Mouse (Mus musculus) ES-CJ7 (cell line): Measurements from ENCODE around the gene Tnni3k.

Experiments used
- DNase-seq: peaks from one replicate; pipeline ENCODE4 v3.0.0; 2011; ENCODE audit warnings: low read depth, low spot score

Tnni3k gene

GRCm38 (mm10) chr3:154953088-154953487, 102.1 kb downstream of the Tnni3k start:
- no peak for DNase-seq

- no peak for DNase-seq
Observed at GRCm38 (mm10) chr3:154949551-154949950, 105.7 kb downstream of the Tnni3k start.

- DNase-seq = no peak
Observed at GRCm38 (mm10) chr3:154945688-154946161, 109.5 kb downstream of the Tnni3k start.

GRCm38 (mm10) chr3:154927757-154928156, 127.5 kb downstream of the Tnni3k start:
- DNase-seq = no peak

- DNase-seq = no peak
Observed at GRCm38 (mm10) chr3:154924936-154925335, 130.3 kb downstream of the Tnni3k start.

GRCm38 (mm10) chr3:154915566-154915965, 139.6 kb downstream of the Tnni3k start:
- no peak for DNase-seq

GRCm38 (mm10) chr3:154913641-154914040, 141.6 kb downstream of the Tnni3k start:
- DNase-seq = no peak

GRCm38 (mm10) chr3:154896737-154897136, 158.5 kb downstream of the Tnni3k start:
- peak; percentile 34 for DNase-seq

- DNase-seq = no peak
Observed at GRCm38 (mm10) chr3:154893225-154893624, 162.0 kb downstream of the Tnni3k start.

GRCm38 (mm10) chr3:154885452-154885851, 169.8 kb downstream of the Tnni3k start:
- DNase-seq = no peak

- no peak for DNase-seq
Observed at GRCm38 (mm10) chr3:154885048-154885447, 170.2 kb downstream of the Tnni3k start.

- DNase-seq = no peak
Observed at GRCm38 (mm10) chr3:154881428-154881986, 173.7 kb downstream of the Tnni3k start.

- DNase-seq = no peak
Observed at GRCm38 (mm10) chr3:154880536-154880939, 174.7 kb downstream of the Tnni3k start.

GRCm38 (mm10) chr3:154880108-154880507, 175.1 kb downstream of the Tnni3k start:
- no peak for DNase-seq

- no peak for DNase-seq
Observed at GRCm38 (mm10) chr3:154879515-154879914, 175.7 kb downstream of the Tnni3k start.

- no peak for DNase-seq
Observed at GRCm38 (mm10) chr3:154879080-154879479, 176.1 kb downstream of the Tnni3k start.

GRCm38 (mm10) chr3:154868807-154869206, 186.4 kb downstream of the Tnni3k start:
- no peak for DNase-seq

GRCm38 (mm10) chr3:154861921-154862320, 193.3 kb downstream of the Tnni3k start:
- no peak for DNase-seq

- DNase-seq = no peak
Observed at GRCm38 (mm10) chr3:154859721-154860120, 195.5 kb downstream of the Tnni3k start.

GRCm38 (mm10) chr3:154853257-154853656, 201.9 kb downstream of the Tnni3k start:
- no peak for DNase-seq

- DNase-seq = no peak
Observed at GRCm38 (mm10) chr3:154852281-154852680, 202.9 kb downstream of the Tnni3k start.

GRCm38 (mm10) chr3:154842247-154842646, 213.0 kb downstream of the Tnni3k start:
- DNase-seq = no peak

GRCm38 (mm10) chr3:154841076-154841475, 214.1 kb downstream of the Tnni3k start:
- no peak for DNase-seq

GRCm38 (mm10) chr3:154837861-154838260, 217.3 kb downstream of the Tnni3k start:
- DNase-seq = no peak
